Mouse (Mus musculus) left cerebral cortex, adult 9 months (tissue): ENCODE results near the gene Ppp2r3a.

Source experiments
- DNase-seq, 2 experiments: peaks; one replicate each; pipeline ENCODE4 v3.0.0; 2022; ENCODE audit warnings: low spot score in 2 of 2

Gene Ppp2r3a

GRCm38 (mm10) chr9:101251644-101252337, at the start of gene Ppp2r3a:
Ppp2r3a (minus strand) TSS chr9:101251795.
- peak; percentile 83 to 95 for DNase-seq

- DNase-seq, result no peak
Measured at GRCm38 (mm10) chr9:101300441-101300935, 48.9 kb upstream of the Ppp2r3a start.

GRCm38 (mm10) chr9:101291676-101292660, 40.4 kb upstream of the Ppp2r3a start:
- DNase-seq, result no peak

- DNase-seq, result no peak
Measured at GRCm38 (mm10) chr9:101290876-101291275, 39.3 kb upstream of the Ppp2r3a start.

GRCm38 (mm10) chr9:101289750-101290149, 38.2 kb upstream of the Ppp2r3a start:
- no peak for DNase-seq

- DNase-seq, result no peak
Measured at GRCm38 (mm10) chr9:101288901-101289647, 37.5 kb upstream of the Ppp2r3a start.

GRCm38 (mm10) chr9:101286766-101287165, 35.2 kb upstream of the Ppp2r3a start:
- DNase-seq, result no peak

- DNase-seq, result no peak
Measured at GRCm38 (mm10) chr9:101284049-101284448, 32.5 kb upstream of the Ppp2r3a start.

GRCm38 (mm10) chr9:101282651-101283050, 31.1 kb upstream of the Ppp2r3a start:
- no peak for DNase-seq

GRCm38 (mm10) chr9:101281906-101282305, 30.3 kb upstream of the Ppp2r3a start:
- no peak for DNase-seq

GRCm38 (mm10) chr9:101281326-101281725, 29.7 kb upstream of the Ppp2r3a start:
- DNase-seq, result no peak

- no peak for DNase-seq
Measured at GRCm38 (mm10) chr9:101280867-101281266, 29.3 kb upstream of the Ppp2r3a start.

- DNase-seq, result no peak
Measured at GRCm38 (mm10) chr9:101280211-101280610, 28.6 kb upstream of the Ppp2r3a start.

- no peak for DNase-seq
Measured at GRCm38 (mm10) chr9:101272715-101273114, 21.1 kb upstream of the Ppp2r3a start.

- no peak for DNase-seq
Measured at GRCm38 (mm10) chr9:101270020-101270419, 18.4 kb upstream of the Ppp2r3a start.

GRCm38 (mm10) chr9:101266043-101266442, 14.4 kb upstream of the Ppp2r3a start:
- DNase-seq, result no peak

- DNase-seq, result peak in 1 of 2 experiments; percentile 51
Measured at GRCm38 (mm10) chr9:101265546-101265945, 14.0 kb upstream of the Ppp2r3a start.

GRCm38 (mm10) chr9:101262815-101263214, 11.2 kb upstream of the Ppp2r3a start:
- no peak for DNase-seq

GRCm38 (mm10) chr9:101261989-101262571, 10.5 kb upstream of the Ppp2r3a start:
- DNase-seq, result no peak

- no peak for DNase-seq
Measured at GRCm38 (mm10) chr9:101261443-101261842, 9.8 kb upstream of the Ppp2r3a start.

- no peak for DNase-seq
Measured at GRCm38 (mm10) chr9:101253136-101253535, 1.5 kb upstream of the Ppp2r3a start.
